Mouse (Mus musculus): ENCODE data around the gene 1700017B05Rik.
A peak's percentile ranks its signal among the peaks of the same experiment; 100 is the strongest.

The 1700017B05Rik gene

GRCm38 (mm10) chr9:57218776-57219175 lies 43.6 kb downstream of the 1700017B05Rik start:
- no peak for DNase-seq (ENCODE audit: low spot score)

- no peak for DNase-seq (ENCODE audit: low spot score)
Observed at GRCm38 (mm10) chr9:57217220-57217619, 45.2 kb downstream of the 1700017B05Rik start.

GRCm38 (mm10) chr9:57214500-57214899 lies 47.9 kb downstream of the 1700017B05Rik start:
- DNase-seq (ENCODE audit: low spot score), result no peak

- DNase-seq (ENCODE audit: low spot score), result no peak
Observed at GRCm38 (mm10) chr9:57212448-57213222, 49.8 kb downstream of the 1700017B05Rik start.

- DNase-seq (ENCODE audit: low spot score), result no peak
Observed at GRCm38 (mm10) chr9:57209316-57209715, 53.1 kb downstream of the 1700017B05Rik start.

GRCm38 (mm10) chr9:57206896-57207295 lies 55.5 kb downstream of the 1700017B05Rik start:
- no peak for DNase-seq (ENCODE audit: low spot score)

- peak; percentile 69 for DNase-seq (ENCODE audit: low spot score)
Observed at GRCm38 (mm10) chr9:57203571-57203970, 58.8 kb downstream of the 1700017B05Rik start.

All from yolk sac, embryonic 10.5 days (tissue).